Mouse (Mus musculus) neural tube, embryonic 14.5 days (tissue): ENCODE results near the gene Fitm2. TPM values are rescaled to one million over a fixed set of nuclear protein-coding genes. Genes with fewer than 3 reads are reported as not detected.
A peak's percentile ranks its signal among the peaks of the same experiment; 100 is the strongest.

ENCODE experiments used
- ATAC-seq: fragments of 200-750 bp; cut with Nextera tagmentation; 2 replicates; pipeline ENCODE4 v1.8.0; 2017; ENCODE audit warnings: low read depth, mild to moderate bottlenecking, moderate TSS enrichment, moderate library complexity
- H3K27ac ChIP-seq: fragments of 300-500 bp; sonication (generic); 2 replicates; pipeline ENCODE4 v1.5.1; 2014; ENCODE audit warnings: low read depth, mild to moderate bottlenecking, control low read depth, low read length, moderate library complexity, mixed read lengths
- H3K27me3 ChIP-seq: fragments of 300-500 bp; sonication (generic); 2 replicates; pipeline ENCODE4 v1.6.1; 2014; ENCODE audit warnings: low read length; ENCODE audit not compliant: control insufficient read depth, insufficient read depth
- H3K36me3 ChIP-seq: fragments of 300-500 bp; sonication (generic); 2 replicates; pipeline ENCODE4 v1.6.1; 2014; ENCODE audit warnings: low read length, mixed read lengths; ENCODE audit not compliant: control insufficient read depth, insufficient read depth
- H3K4me1 ChIP-seq: fragments of 300-500 bp; sonication (generic); 2 replicates; pipeline ENCODE4 v1.6.1; 2014; ENCODE audit warnings: low read length; ENCODE audit not compliant: control insufficient read depth, insufficient read depth
- H3K4me2 ChIP-seq: fragments of 300-500 bp; sonication (generic); 2 replicates; pipeline ENCODE4 v1.6.1; 2014; ENCODE audit warnings: mild to moderate bottlenecking, low read depth, low read length, control low read depth
- H3K4me3 ChIP-seq: fragments of 300-500 bp; sonication (generic); 2 replicates; pipeline ENCODE4 v1.5.1; 2014; ENCODE audit warnings: low read depth, low read length, control low read depth, mixed read lengths
- H3K9ac ChIP-seq: fragments of 300-500 bp; sonication (generic); replicated peaks from 2 replicates; pipeline ENCODE4 v1.6.1; 2014; ENCODE audit warnings: low read depth, mild to moderate bottlenecking, control low read depth, low read length, mixed read lengths
- H3K9me3 ChIP-seq: fragments of 300-500 bp; sonication (generic); 2 replicates; pipeline ENCODE4 v1.6.1; 2016; ENCODE audit warnings: low read length; ENCODE audit not compliant: control insufficient read depth
- WGBS: fragments of 180-500 bp; shearing (Covaris S2); extraction: QIAGEN DNeasy Blood & Tissue Kit; methylation state at CpG from one replicate; pipeline ENCODE4 v1.1.7; 2014; 5-methylcytosine and 5-hydroxymethylcytosine counted together
- polyA plus RNA-seq: library from polyadenylated mRNA; unstranded; fragments of >200 nt; fragmentation: Nextera tagmentation; extraction: Ambion mirVana; gene quantifications from 2 replicates; pipeline ENCODE4 v1.2.1, GENCODE M21; 2014

Gene Fitm2
- polyA plus RNA-seq, 1 experiment from 2014 or later: 16.2 TPM

DNA sequence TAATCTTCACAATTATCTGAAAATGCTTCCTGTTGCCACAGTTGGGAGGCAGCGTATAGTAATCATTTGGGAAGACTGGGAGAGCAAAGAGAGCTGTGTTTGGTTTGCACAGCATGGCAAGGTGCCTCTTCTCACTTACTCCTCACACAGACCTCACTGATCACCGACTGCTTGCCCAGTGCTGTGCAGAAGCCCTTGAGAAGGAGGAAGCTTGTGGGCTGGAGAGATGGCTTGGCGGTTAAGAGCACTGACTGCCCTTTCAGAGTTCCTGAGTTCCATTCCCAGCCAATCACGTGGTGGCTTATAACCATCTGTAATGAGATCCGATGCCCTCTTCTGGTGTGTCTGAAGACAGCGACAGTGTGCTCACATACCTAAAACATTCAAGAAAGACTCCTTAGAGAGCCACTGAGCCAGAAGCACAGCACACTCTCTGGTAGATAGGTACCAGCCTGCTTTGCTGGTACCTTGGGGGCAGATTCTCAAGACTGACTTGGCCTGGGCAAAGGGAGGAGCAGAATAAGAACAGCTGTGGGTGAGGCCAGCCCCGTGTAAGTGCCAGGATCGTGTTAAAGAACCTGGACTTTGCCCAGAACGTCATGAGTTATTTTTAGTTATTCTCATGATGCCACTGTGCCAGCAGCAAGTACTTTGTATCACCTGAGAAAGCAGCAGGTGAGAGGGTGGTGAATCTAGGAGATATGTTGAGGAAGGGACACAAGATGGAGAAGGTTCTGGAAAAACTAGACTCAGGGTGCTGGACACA lies 49.4 kb downstream of the Fitm2 start:
- Histone ChIP-seq H3K27ac (no peak overlapping the region), H3K4me3 (no peak overlapping the region), H3K4me2 (no peak overlapping the region), H3K4me1 (peaks cover 16% of the 10 kb centered on the region), H3K9me3 (no peaks in the 10 kb centered on the region), H3K36me3 (no peaks in the 10 kb centered on the region), H3K27me3 (no peaks in the 10 kb centered on the region), H3K9ac (no peak overlapping the region)
- WGBS: 88% methylated on average over 9 of the region's 9 CpGs
- ATAC-seq: no peak

DNA sequence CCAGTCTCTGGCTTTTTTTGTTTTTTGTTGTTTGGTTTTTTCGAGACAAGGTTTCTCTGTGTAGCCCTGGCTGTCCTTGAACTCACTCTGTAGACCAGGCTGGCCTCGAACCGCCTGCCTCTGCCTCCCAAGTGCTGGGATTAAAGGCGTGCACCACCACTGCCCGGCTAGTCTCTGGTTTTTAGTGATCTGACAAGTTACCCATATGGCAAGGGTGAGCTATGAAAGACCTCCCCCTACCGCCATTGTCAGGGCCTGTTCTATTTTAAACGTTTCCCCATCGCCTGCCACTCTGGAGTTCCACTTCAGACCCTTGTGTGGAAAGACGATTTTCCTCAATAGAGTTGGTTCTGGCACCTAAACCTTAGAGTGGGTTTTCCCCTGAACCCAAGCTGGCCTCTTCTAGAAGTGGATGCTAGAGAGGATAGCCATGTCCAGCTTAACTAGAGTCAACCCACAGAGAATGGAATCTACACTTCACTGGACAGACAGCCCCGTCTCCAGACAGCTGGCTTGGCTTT lies 52.0 kb downstream of the Fitm2 start:
- no peaks in the 10 kb centered on the region for H3K27me3 ChIP-seq
- no peaks in the 10 kb centered on the region for H3K36me3 ChIP-seq
- no peak overlapping the region for H3K27ac ChIP-seq
- no peak for ATAC-seq
- H3K9me3 ChIP-seq: no peaks in the 10 kb centered on the region
- H3K4me3 ChIP-seq: peak overlapping the region; percentile 62
- peak overlapping the region; percentile 76 for H3K9ac ChIP-seq
- H3K4me2 ChIP-seq: peak overlapping the region; percentile 73
- peaks cover 21% of the 10 kb centered on the region for H3K4me1 ChIP-seq
- WGBS: 44% methylated on average over 10 of the region's 10 CpGs

DNA sequence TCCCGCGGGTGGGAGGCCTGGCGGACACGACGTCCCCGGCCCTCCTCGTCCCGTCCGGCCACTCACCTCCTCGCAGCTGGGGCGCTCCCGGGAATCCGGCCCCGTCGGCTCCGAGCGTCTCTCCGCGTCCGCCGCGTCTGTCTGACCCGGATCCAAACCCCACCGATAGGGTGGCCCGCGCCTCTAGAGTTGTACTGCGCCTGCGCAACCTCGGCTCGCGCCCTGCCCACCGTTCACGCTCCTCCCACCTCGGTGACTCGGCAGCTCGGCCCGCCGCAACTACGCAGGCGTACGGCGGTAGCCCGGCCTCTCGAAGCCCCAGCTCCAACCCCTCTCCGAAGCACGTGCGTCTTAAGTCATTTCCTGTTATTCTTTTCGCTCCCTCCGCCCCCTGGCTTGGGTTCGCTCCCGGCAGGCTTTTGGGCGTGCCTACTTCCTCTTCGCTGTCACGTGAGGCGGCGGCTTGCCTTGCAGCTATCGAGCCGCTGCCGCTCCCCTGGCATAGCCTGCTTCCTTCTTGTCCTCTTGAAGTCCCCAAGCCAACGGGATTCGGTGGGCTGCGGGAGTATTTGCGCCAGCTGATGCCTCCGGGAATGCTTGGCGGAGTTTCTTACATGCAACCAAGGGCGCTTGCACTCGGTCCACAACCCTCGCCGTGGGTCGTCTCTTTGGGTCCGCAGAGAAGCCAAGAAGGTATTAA lies 52.9 kb downstream of the Fitm2 start:
- Histone ChIP-seq H3K9me3 (no peaks in the 10 kb centered on the region), H3K9ac (peak overlapping the region; percentile 76), H3K36me3 (peaks cover 4% of the 10 kb centered on the region; the same call in 1 of the 2 replicates), H3K4me3 (peak overlapping the region; percentile 62), H3K4me2 (peak overlapping the region; percentile 73), H3K27me3 (no peaks in the 10 kb centered on the region), H3K27ac (peak overlapping the region; percentile 78), H3K4me1 (peaks cover 21% of the 10 kb centered on the region)
- under 1% methylated on average over 67 of the region's 71 CpGs for WGBS
- ATAC-seq: peak; percentile 97

DNA sequence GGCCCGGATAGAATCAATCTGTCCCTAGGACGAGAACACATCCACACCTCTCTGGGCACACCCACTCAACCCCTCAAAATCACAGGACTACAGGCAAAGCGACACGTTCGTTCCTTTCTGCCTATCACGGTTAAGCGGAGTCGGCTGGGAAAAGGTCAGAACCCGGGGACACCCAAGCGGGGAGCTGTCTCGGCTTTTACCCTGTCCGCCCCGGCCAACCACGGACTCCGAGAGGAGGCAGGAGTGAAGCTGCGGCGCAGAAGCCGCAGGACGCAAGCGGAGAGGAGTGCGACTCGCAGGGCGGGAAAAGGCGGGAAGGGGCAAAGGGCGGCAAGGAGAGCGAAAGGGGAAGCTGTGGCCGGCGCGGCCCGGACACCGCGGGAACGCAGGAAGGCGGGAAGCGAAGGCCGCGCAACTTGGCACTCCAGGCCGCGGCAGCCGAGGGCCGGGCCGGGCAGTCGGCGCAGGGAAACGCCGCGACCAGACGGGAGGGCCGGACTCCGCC lies 53.5 kb downstream of the Fitm2 start:
- peak; percentile 68 for ATAC-seq
- under 1% methylated on average over 50 of the region's 50 CpGs for WGBS
- peak overlapping the region; percentile 62 for H3K4me3 ChIP-seq

DNA sequence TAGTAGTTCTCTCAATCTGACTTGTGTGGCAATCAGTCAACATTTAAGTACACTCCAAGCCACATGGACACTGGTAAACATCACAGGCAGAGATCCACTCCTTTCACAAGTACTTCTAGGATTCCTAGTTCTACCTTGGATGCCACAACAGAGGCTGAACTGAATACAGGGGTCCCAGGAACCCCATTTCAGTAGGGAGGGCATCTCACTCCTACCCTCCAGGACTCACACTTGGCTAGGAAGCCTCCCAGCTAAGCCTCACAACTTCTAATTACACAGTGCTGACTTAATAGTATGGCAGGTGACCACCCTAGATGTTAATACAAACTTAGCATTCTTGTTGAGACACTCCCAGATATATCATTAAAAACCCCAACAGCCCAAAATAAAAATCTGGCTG lies 54.6 kb downstream of the Fitm2 start:
- peaks cover 11% of the 10 kb centered on the region; the same call in 1 of the 2 replicates for H3K36me3 ChIP-seq
- no peak for ATAC-seq
- no peak overlapping the region; the same call in 1 of the 2 replicates for H3K4me3 ChIP-seq
- no peak overlapping the region; the same call in 1 of the 2 replicates for H3K4me2 ChIP-seq
- no peaks in the 10 kb centered on the region for H3K27me3 ChIP-seq
- no peak overlapping the region for H3K27ac ChIP-seq
- no peak overlapping the region for H3K9ac ChIP-seq
- peaks cover 21% of the 10 kb centered on the region for H3K4me1 ChIP-seq
- H3K9me3 ChIP-seq: no peaks in the 10 kb centered on the region

More for the DNA sequence above, 53.5 kb downstream of the Fitm2 start:
- Histone ChIP-seq H3K9ac (peak overlapping the region; percentile 72), H3K27ac (peak overlapping the region; percentile 49; the same call in 1 of the 2 replicates), H3K9me3 (no peaks in the 10 kb centered on the region), H3K4me2 (peak overlapping the region; percentile 78), H3K36me3 (peaks cover 8% of the 10 kb centered on the region; the same call in 1 of the 2 replicates), H3K4me1 (peaks cover 21% of the 10 kb centered on the region), H3K27me3 (no peaks in the 10 kb centered on the region)

DNA sequence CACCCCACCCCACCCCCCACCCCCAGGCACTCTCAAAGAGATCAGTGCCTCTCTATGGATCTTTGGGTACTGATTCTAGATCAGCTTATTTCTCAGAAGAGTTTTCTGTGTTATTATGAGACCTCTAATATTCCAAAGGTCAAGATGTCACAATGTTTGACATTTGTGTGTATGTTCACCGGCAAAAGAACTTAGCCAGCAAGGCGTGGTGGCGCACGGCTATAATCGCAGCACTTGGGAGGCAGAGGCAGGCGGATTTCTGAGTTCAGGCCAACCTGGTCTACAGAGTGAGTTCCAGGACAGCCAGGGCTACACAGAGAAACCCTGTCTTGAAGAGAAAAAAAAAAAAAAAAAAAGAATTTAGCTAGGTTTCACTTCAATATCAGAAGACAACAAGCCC lies 55.4 kb downstream of the Fitm2 start:
- Histone ChIP-seq H3K27ac (no peak overlapping the region), H3K9me3 (no peaks in the 10 kb centered on the region), H3K4me3 (no peak overlapping the region), H3K9ac (no peak overlapping the region), H3K36me3 (peaks cover 11% of the 10 kb centered on the region; the same call in 1 of the 2 replicates), H3K27me3 (no peaks in the 10 kb centered on the region), H3K4me2 (no peak overlapping the region), H3K4me1 (peaks cover 21% of the 10 kb centered on the region)
- 90% methylated on average over 6 of the region's 6 CpGs for WGBS
- no peak for ATAC-seq

Other genes with a start within 250 kb of the Fitm2 start
- 0.20 and 0.21 TPM in 2 replicates for gene Jph2, start 74.6 kb downstream of the Fitm2 start, polyA plus RNA-seq
- gene Oser1, start 47.9 kb downstream of the Fitm2 start, polyA plus RNA-seq: 78.9 and 79.3 TPM in 2 replicates
- gene Gdap1l1, start 34.2 kb downstream of the Fitm2 start, polyA plus RNA-seq: 115 and 129 TPM in 2 replicates
- gene R3hdml, start 19.7 kb upstream of the Fitm2 start, polyA plus RNA-seq: 0.19 TPM in 1 of 2 replicates, not detected in the other
- gene Hnf4a, start 34.2 kb upstream of the Fitm2 start, polyA plus RNA-seq: not detected in 2 replicates
- 45.5 and 57.1 TPM in 2 replicates for gene Ttpal, start 129.7 kb upstream of the Fitm2 start, polyA plus RNA-seq
- 39.0 and 44.3 TPM in 2 replicates for gene Serinc3, start 172.5 kb upstream of the Fitm2 start, polyA plus RNA-seq
- 102 and 103 TPM in 2 replicates for gene Pkig, start 185.8 kb upstream of the Fitm2 start, polyA plus RNA-seq